Mouse (Mus musculus): ENCODE measurements around the gene Ect2. TPM values are rescaled to one million over a fixed set of nuclear protein-coding genes. Genes with fewer than 3 reads are reported as not detected.

The Ect2 gene
- polyA plus RNA-seq, 1 experiment from 2014 or later = 55.9 TPM

Other genes with a start within 250 kb of the Ect2 start
- gene Nceh1, start 29.1 kb upstream of the Ect2 start, polyA plus RNA-seq (2014; fragmentation: Nextera tagmentation; extraction: Ambion mirVana) = 11.4 and 12.6 TPM in 2 replicates
- not detected in 2 replicates for gene Tnfsf10, start 163.2 kb upstream of the Ect2 start, polyA plus RNA-seq (2014; fragmentation: Nextera tagmentation; extraction: Ambion mirVana)
- gene Ghsr, start 217.5 kb upstream of the Ect2 start, polyA plus RNA-seq (2014; fragmentation: Nextera tagmentation; extraction: Ambion mirVana) = not detected in 2 replicates

Data from heart, embryonic 11.5 days (tissue).